Comparison of ENCODE assay signal across 11 mouse cellular contexts in genomic region chr4:108438082-108438840, GRCm38 (mm10). TPM values are rescaled to one million over a fixed set of nuclear protein-coding genes. Genes with fewer than 3 reads are reported as not detected.
DNase-seq lines count a peak whose midpoint lies in the region; TF ChIP-seq lines count a peak whose summit lies in the region.
"Had no signal": no experiment of that assay in that cellular context is flagged by ENCODE, and none has a peak within 500 bp of the region (broad histone marks: within the 10 kb centered on the region; RNA-seq: fewer than 3 reads in every experiment).

No protein-coding gene starts in this region.

- peak overlapping the region; percentile 21 for H3K4me2 ChIP-seq in myocyte (ENCODE audit: low read depth)

- no peak overlapping the region for H3ac ChIP-seq in myocyte (ENCODE audit: control insufficient read depth, insufficient read length)

- no peaks in the 10 kb centered on the region for H3K27me3 ChIP-seq in myocyte (ENCODE audit: control insufficient read depth, insufficient read depth, insufficient read length)
- H3K27me3 ChIP-seq: Patski had no signal

- no peak overlapping the region for H3K4me3 ChIP-seq in myocyte

- no peaks in the 10 kb centered on the region for H3K79me2 ChIP-seq in myocyte (ENCODE audit: control insufficient read depth, insufficient read depth)

- no peak for TF ChIP-seq POLR2A in myocyte (IDR thresholded peaks at IDR 0.05; ENCODE audit: insufficient read length, low read depth)

- peak; percentile 24 for DNase-seq in adrenal gland, postnatal 14 days
- DNase-seq in adrenal gland, adult 18-20 months (ENCODE audit: low spot score in 2 of 2), result no peak
- DNase-seq in retina, postnatal 1 day, result peak; percentile 31
- DNase-seq in retina, embryonic 14.5 days (ENCODE audit: low spot score), result no peak
- peak; percentile 30 to 56 for DNase-seq in kidney, postnatal 4 days
- no peak for DNase-seq in layer of hippocampus, postnatal 36 days
- no peak for DNase-seq in adrenal gland, adult 2 months
- DNase-seq: gastrocnemius, postnatal 14 days had no signal

- H3K36me3 ChIP-seq in myocyte (ENCODE audit: control insufficient read depth, insufficient read depth), result no peaks in the 10 kb centered on the region

TF ChIP-seq in myocyte, 11 proteins besides CTCF, POLR2A, EP300 and RAD21:
- TF ChIP-seq USF1 (IDR thresholded peaks at IDR 0.05; ENCODE audit: low read depth), result no peak
- TF ChIP-seq SRF (IDR thresholded peaks at IDR 0.05; ENCODE audit: control insufficient read depth, insufficient read length, low read depth), result no peak
- TF ChIP-seq E2F4 (IDR thresholded peaks at IDR 0.05; ENCODE audit: insufficient read depth), result no peak
- no peak for TF ChIP-seq MYOG (IDR thresholded peaks at IDR 0.05; ENCODE audit: control insufficient read depth in 1 of 3, insufficient read depth in 1 of 3, insufficient read length in 2 of 3, low read depth in 2 of 3)
- no peak for TF ChIP-seq MYOD1 (IDR thresholded peaks at IDR 0.05; ENCODE audit: control insufficient read depth in 1 of 3, insufficient read length in 2 of 3, low read depth in 2 of 3)
- no peak for TF ChIP-seq MAX (IDR thresholded peaks at IDR 0.05; ENCODE audit: low read depth)
- TF ChIP-seq TCF12 (IDR thresholded peaks at IDR 0.05; ENCODE audit: insufficient read depth, poor library complexity, severe bottlenecking), result no peak
- TF ChIP-seq TCF3 (IDR thresholded peaks at IDR 0.05; ENCODE audit: insufficient read length, low read depth), result no peak
- no peak for TF ChIP-seq CEBPB (IDR thresholded peaks at IDR 0.05; ENCODE audit: insufficient read depth, poor library complexity, severe bottlenecking)
- TF ChIP-seq REST (IDR thresholded peaks at IDR 0.05; ENCODE audit: insufficient read depth, insufficient read length), result no peak
- no peak for TF ChIP-seq POLR2AphosphoS2 (IDR thresholded peaks at IDR 0.05; ENCODE audit: insufficient read length, low read depth)

RNA-seq across cellular contexts. Expression of gene Tut4, which starts 21.0 kb away (rescaled TPM):
- total RNA-seq in adrenal gland, postnatal 14 days (2021), result 43.4 and 51.2 TPM in 2 replicates
- 10 to 100 TPM; 16.7 to 20.0 TPM for total RNA-seq in adrenal gland, adult 18-20 months (2021)
- 10.6 TPM for polyA plus RNA-seq in myocyte (2012; fragmentation: generic; extraction: Trizol)
- total RNA-seq in layer of hippocampus, postnatal 36 days (2021), result 10 to 100 TPM; 39.3 to 40.2 TPM
- 10 to 100 TPM; 26.1 to 28.7 TPM for total RNA-seq in adrenal gland, adult 2 months (2021)
- polyA plus RNA-seq in adrenal gland, adult 2 months (2012; rRNA removed), result 24.4 and 27.2 TPM in 2 replicates

RNA-seq across cellular contexts. Expression of gene Gpx7, which starts 31.5 kb away (rescaled TPM):
- total RNA-seq in adrenal gland, postnatal 14 days (2021), result 13.6 and 13.9 TPM in 2 replicates
- total RNA-seq in adrenal gland, adult 18-20 months (2021), result 1 to 10 TPM; 4.3 TPM
- polyA plus RNA-seq in myocyte (2012; fragmentation: generic; extraction: Trizol), result 0.34 TPM
- total RNA-seq in layer of hippocampus, postnatal 36 days (2021), result 1 to 10 TPM; 5.4 to 5.8 TPM
- total RNA-seq in adrenal gland, adult 2 months (2021), result 1 to 10 TPM; 5.1 to 8.5 TPM
- 8.4 and 9.4 TPM in 2 replicates for polyA plus RNA-seq in adrenal gland, adult 2 months (2012; rRNA removed)
- polyA plus RNA-seq: Patski had no signal

RNA-seq across cellular contexts. Expression of gene Shisal2a, which starts 55.1 kb away (rescaled TPM):
- 4.2 and 5.5 TPM in 2 replicates for total RNA-seq in adrenal gland, postnatal 14 days (2021)
- total RNA-seq in adrenal gland, adult 18-20 months (2021), result 1 to 10 TPM; 3.2 to 7.0 TPM
- polyA plus RNA-seq in myocyte (2012; fragmentation: generic; extraction: Trizol), result 0.40 TPM
- total RNA-seq in layer of hippocampus, postnatal 36 days (2021), result not detected
- 1 to 10 TPM; 6.4 to 9.5 TPM for total RNA-seq in adrenal gland, adult 2 months (2021)
- 14.3 and 16.2 TPM in 2 replicates for polyA plus RNA-seq in adrenal gland, adult 2 months (2012; rRNA removed)
- total RNA-seq: gastrocnemius, postnatal 14 days; liver, adult 2 months had no signal
- polyA plus RNA-seq: liver, adult 2 months; Patski had no signal

Comparison
In these comparisons a context has a peak if more than half of its experiments do, and no peak if none do; other contexts are left out.
1. DNase-seq: peak in adrenal gland, postnatal 14 days (single experiment), retina, postnatal 1 day (single experiment) and kidney, postnatal 4 days (2 of 2); none in adrenal gland, adult 18-20 months (0 of 2), retina, embryonic 14.5 days (single experiment), layer of hippocampus, postnatal 36 days (0 of 2) and adrenal gland, adult 2 months (single experiment).